Mouse (Mus musculus) MEL (cell line): ENCODE measurements at regions not wholly inside any gene's neighbourhood (a gene's known extent, or its start where the extent isn't known, plus 50 kb on each side); places are given as distances from the start of the nearest gene placed in this dataset.

Experiments used
- GATA1 ChIP-seq: IDR thresholded peaks from 2 replicates; pipeline ENCODE4 v1.6.1; 2011; ENCODE audit warnings: low read depth, low read length, improper control_type of control experiment
- HCFC1 ChIP-seq: IDR thresholded peaks from 2 replicates; pipeline ENCODE4 v1.6.1; 2012; ENCODE audit warnings: low read depth, mild to moderate bottlenecking, inconsistent platforms, low read length, improper control_type of control experiment, moderate library complexity
- POLR2AphosphoS5 ChIP-seq: IDR thresholded peaks from 2 replicates; pipeline ENCODE4 v1.6.1; 2012; ENCODE audit warnings: low read depth, borderline replicate concordance, mild to moderate bottlenecking, inconsistent platforms, low read length, moderate library complexity, mixed read lengths
- TBP ChIP-seq: IDR thresholded peaks from 2 replicates; pipeline ENCODE4 v1.8.0; 2011; ENCODE audit warnings: low read depth, low read length, improper control_type of control experiment
- ZMIZ1 ChIP-seq: IDR thresholded peaks from 2 replicates; pipeline ENCODE4 v1.6.1; 2012; ENCODE audit warnings: low read depth, mild to moderate bottlenecking, inconsistent platforms, low read length, improper control_type of control experiment, moderate library complexity

- TF ChIP-seq HCFC1 (no peak), GATA1 (no peak), POLR2AphosphoS5 (no peak), TBP (no peak), ZMIZ1 (no peak)
Observed at GRCm38 (mm10) chrX:159031927-159032326, 178.2 kb upstream of the Rps6ka3 start.
